Mouse (Mus musculus): Measurements from ENCODE around the gene Foxo4. TPM values are rescaled to one million over a fixed set of nuclear protein-coding genes. Genes with fewer than 3 reads are reported as not detected.

Foxo4 gene
- total and polyA plus RNA-seq, 3 experiments: 13.8 to 18.5 TPM; not detected in 1

DNA sequence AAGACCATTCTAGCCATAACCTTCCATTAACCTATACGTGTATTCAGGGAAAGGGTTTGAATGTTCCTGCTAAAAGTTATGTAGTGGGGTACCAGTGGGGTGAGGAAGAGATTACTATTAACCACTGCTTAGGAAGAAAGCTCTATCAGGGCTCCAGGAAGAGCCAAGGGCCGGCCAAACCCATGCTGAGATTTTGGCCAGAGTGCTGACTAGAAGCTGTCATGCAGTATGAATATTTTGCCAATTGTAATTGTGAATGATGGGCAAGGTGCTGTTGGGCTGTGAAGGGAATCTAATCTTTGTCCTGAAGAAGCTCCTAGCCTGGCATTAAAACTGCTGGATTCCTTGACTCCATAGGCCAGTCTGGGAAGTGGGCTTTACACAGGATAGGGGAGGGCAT, 50.3 kb downstream of the Foxo4 start:
- no peaks in the 10 kb centered on the region for H3K36me3 ChIP-seq (ENCODE audit: control insufficient read depth in 1 of 2, insufficient read depth in 2 of 2, low read length in 2 of 2)
- H3K4me1 ChIP-seq (ENCODE audit: control insufficient read depth in 1 of 2, insufficient read depth in 2 of 2, low read length in 2 of 2): no peaks in the 10 kb centered on the region
- no peak for TF ChIP-seq GATA1 (IDR thresholded peaks at IDR 0.05; ENCODE audit: low read depth, low read length)
- TF ChIP-seq SIN3A (IDR thresholded peaks at IDR 0.05; ENCODE audit: low read length): no peak
- no peak for TF ChIP-seq ZC3H11A (IDR thresholded peaks at IDR 0.05; ENCODE audit: low read depth, low read length)
- TF ChIP-seq ELF1 (IDR thresholded peaks at IDR 0.05; ENCODE audit: low read depth, low read length): no peak
- TF ChIP-seq TCF12 (IDR thresholded peaks at IDR 0.05; ENCODE audit: low read depth, low read length): no peak
- no peak for TF ChIP-seq POLR2AphosphoS5 (IDR thresholded peaks at IDR 0.05; ENCODE audit: borderline replicate concordance, low read depth, low read length)
- TF ChIP-seq CTCF (IDR thresholded peaks at IDR 0.05 in 2 of 3, conservative IDR thresholded peaks at IDR 0.05 in 1 of 3; ENCODE audit: control insufficient read depth in 1 of 3, insufficient read depth in 1 of 3, low read depth in 2 of 3, low read length in 3 of 3, poor library complexity in 1 of 3, severe bottlenecking in 1 of 3): no peak
- TF ChIP-seq ETS1 (IDR thresholded peaks at IDR 0.05; ENCODE audit: low read depth, low read length): no peak
- TF ChIP-seq TAL1 (IDR thresholded peaks at IDR 0.05; ENCODE audit: low read length): no peak
- TF ChIP-seq POLR2A (IDR thresholded peaks at IDR 0.05; ENCODE audit: control insufficient read depth in 1 of 2, insufficient read depth in 1 of 2, low read depth in 1 of 2, low read length in 2 of 2, poor library complexity in 1 of 2): no peak
- no peak for TF ChIP-seq RAD21 (IDR thresholded peaks at IDR 0.05; ENCODE audit: low read depth, low read length)
- no peak for TF ChIP-seq RCOR1 (IDR thresholded peaks at IDR 0.05; ENCODE audit: low read depth, low read length)
- no peak for TF ChIP-seq MYB (IDR thresholded peaks at IDR 0.05; ENCODE audit: low read depth, low read length)
- no peak for TF ChIP-seq POLR2AphosphoS2 (IDR thresholded peaks at IDR 0.05; ENCODE audit: low read length)
- no peak for TF ChIP-seq E2F4 (IDR thresholded peaks at IDR 0.05; ENCODE audit: borderline replicate concordance, low read depth, low read length)
- TF ChIP-seq JUND (IDR thresholded peaks at IDR 0.05; ENCODE audit: low read depth, low read length): no peak
- no peak for TF ChIP-seq MAFK (IDR thresholded peaks at IDR 0.05; ENCODE audit: borderline replicate concordance, low read depth, low read length)
- no peak for TF ChIP-seq SMC3 (IDR thresholded peaks at IDR 0.05; ENCODE audit: low read depth, low read length)
- TF ChIP-seq BHLHE40 (IDR thresholded peaks at IDR 0.05; ENCODE audit: borderline replicate concordance, low read depth, low read length): no peak
- TF ChIP-seq MXI1 (IDR thresholded peaks at IDR 0.05; ENCODE audit: low read depth, low read length): no peak
- no peak overlapping the region for H3K4me3 ChIP-seq (ENCODE audit: control insufficient read depth in 1 of 2, insufficient read depth in 1 of 2, low read depth in 2 of 2, low read length in 2 of 2)
- H3K9me3 ChIP-seq (replicated peaks; ENCODE audit: insufficient read depth, low read length): no peaks in the 10 kb centered on the region
- H3K9ac ChIP-seq (ENCODE audit: control insufficient read depth, low read depth, low read length, poor library complexity, severe bottlenecking): no peak overlapping the region
- no peak overlapping the region for H3K27ac ChIP-seq (ENCODE audit: control insufficient read depth, low read depth, low read length)
- DNase-seq (ENCODE audit: low read depth, low spot score): no peak
- no peaks in the 10 kb centered on the region for H3K27me3 ChIP-seq (ENCODE audit: control insufficient read depth in 1 of 2, insufficient read depth in 2 of 2, low read length in 2 of 2)
- no peaks in the 10 kb centered on the region for H3K79me2 ChIP-seq (ENCODE audit: control insufficient read depth, insufficient read depth, low read length, poor library complexity)

DNA sequence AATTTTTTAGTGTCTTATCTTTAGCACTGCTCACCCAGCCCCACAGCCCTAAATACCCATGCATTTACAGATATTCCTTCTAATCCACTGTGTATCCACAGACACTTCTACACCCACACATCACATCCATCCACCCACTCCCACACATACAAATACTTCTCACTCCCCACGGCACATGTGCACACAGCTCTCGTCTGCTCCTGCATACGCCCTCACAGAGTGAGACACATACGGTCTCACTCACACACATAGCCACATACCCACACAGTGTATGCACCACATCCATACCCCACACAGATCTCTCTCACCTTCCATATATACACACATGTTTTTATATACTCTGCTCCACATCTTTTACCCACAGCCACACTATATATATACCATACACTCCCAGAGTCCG, 55.0 kb downstream of the Foxo4 start:
- Histone ChIP-seq H3K9me3 (replicated peaks; ENCODE audit: insufficient read depth, low read length) (no peaks in the 10 kb centered on the region), H3K9ac (ENCODE audit: control insufficient read depth, low read depth, low read length, poor library complexity, severe bottlenecking) (no peak overlapping the region), H3K79me2 (ENCODE audit: control insufficient read depth, insufficient read depth, low read length, poor library complexity) (no peaks in the 10 kb centered on the region), H3K4me3 (ENCODE audit: control insufficient read depth in 1 of 2, insufficient read depth in 1 of 2, low read depth in 2 of 2, low read length in 2 of 2) (no peak overlapping the region), H3K27me3 (ENCODE audit: control insufficient read depth in 1 of 2, insufficient read depth in 2 of 2, low read length in 2 of 2) (no peaks in the 10 kb centered on the region), H3K36me3 (ENCODE audit: control insufficient read depth in 1 of 2, insufficient read depth in 2 of 2, low read length in 2 of 2) (no peaks in the 10 kb centered on the region), H3K4me1 (ENCODE audit: control insufficient read depth in 1 of 2, insufficient read depth in 2 of 2, low read length in 2 of 2) (no peaks in the 10 kb centered on the region), H3K27ac (ENCODE audit: control insufficient read depth, low read depth, low read length) (no peak overlapping the region)
- TF ChIP-seq E2F4 (IDR thresholded peaks at IDR 0.05; ENCODE audit: borderline replicate concordance, low read depth, low read length): no peak
- no peak for TF ChIP-seq MAFK (IDR thresholded peaks at IDR 0.05; ENCODE audit: borderline replicate concordance, low read depth, low read length)
- TF ChIP-seq JUND (IDR thresholded peaks at IDR 0.05; ENCODE audit: low read depth, low read length): no peak
- TF ChIP-seq UBTF (IDR thresholded peaks at IDR 0.05; ENCODE audit: borderline replicate concordance, insufficient read depth, low read depth, low read length): no peak
- TF ChIP-seq NELFE (IDR thresholded peaks at IDR 0.05; ENCODE audit: low read depth, low read length): no peak
- TF ChIP-seq POLR2AphosphoS2 (IDR thresholded peaks at IDR 0.05; ENCODE audit: low read length): no peak
- TF ChIP-seq GABPA (IDR thresholded peaks at IDR 0.05; ENCODE audit: low read depth, low read length): no peak
- no peak for TF ChIP-seq MYB (IDR thresholded peaks at IDR 0.05; ENCODE audit: low read depth, low read length)
- no peak for TF ChIP-seq USF2 (IDR thresholded peaks at IDR 0.05; ENCODE audit: borderline replicate concordance in 1 of 2, insufficient read depth in 1 of 2, low read depth in 1 of 2, low read length in 2 of 2)
- TF ChIP-seq CHD1 (IDR thresholded peaks at IDR 0.05; ENCODE audit: low read depth, low read length): no peak
- no peak for TF ChIP-seq KAT2A (conservative IDR thresholded peaks at IDR 0.05; ENCODE audit: low read depth, low read length)
- TF ChIP-seq MEF2A (IDR thresholded peaks at IDR 0.05; ENCODE audit: extremely low read depth, insufficient replicate concordance, low read depth, low read length, poor library complexity, severe bottlenecking): no peak
- TF ChIP-seq CHD2 (IDR thresholded peaks at IDR 0.05; ENCODE audit: low read length): no peak
- TF ChIP-seq POLR2A (IDR thresholded peaks at IDR 0.05; ENCODE audit: control insufficient read depth in 1 of 2, insufficient read depth in 1 of 2, low read depth in 1 of 2, low read length in 2 of 2, poor library complexity in 1 of 2): no peak
- no peak for TF ChIP-seq ELF1 (IDR thresholded peaks at IDR 0.05; ENCODE audit: low read depth, low read length)
- no peak for TF ChIP-seq RAD21 (IDR thresholded peaks at IDR 0.05; ENCODE audit: low read depth, low read length)
- no peak for TF ChIP-seq ZC3H11A (IDR thresholded peaks at IDR 0.05; ENCODE audit: low read depth, low read length)
- no peak for TF ChIP-seq ETS1 (IDR thresholded peaks at IDR 0.05; ENCODE audit: low read depth, low read length)
- TF ChIP-seq ZMIZ1 (IDR thresholded peaks at IDR 0.05; ENCODE audit: low read depth, low read length): no peak
- no peak for DNase-seq (ENCODE audit: low read depth, low spot score)
